Mouse (Mus musculus) left cerebral cortex, postnatal 14 days (tissue): ENCODE data around the gene Defb25. TPM values are rescaled to one million over a fixed set of nuclear protein-coding genes. Genes with fewer than 3 reads are reported as not detected.
"Not testable (repeated sequence)": the region's sequence is repeated elsewhere in the genome, so short reads cannot be mapped to it uniquely, and the experiment has no call there.

Experiments
- DNase-seq, 2 experiments: peaks; one replicate each; pipeline ENCODE4 v3.0.0; 2021 to 2022; ENCODE audit warnings: low spot score in 2 of 2, mixed read lengths in 1 of 2
- intact Hi-C: fragments of 180-260 bp; cut with DNase I; formaldehyde crosslinking; loops from one replicate; pipeline ENCODE4 v1.15.1; 2025
- long read RNA-seq, 2 experiments: library from polyadenylated mRNA; stranded (forward); transcript quantifications; one replicate each; pipeline ENCODE4 v2.0.0; 2021
- total RNA-seq, 2 experiments: library from RNA; stranded (reverse); gene quantifications; 2 replicates each; pipeline ENCODE4 v1.2.3; 2021

Gene Defb25
- total RNA-seq, result not detected
- long read RNA-seq, experiment 1, result 0 reads
- long read RNA-seq, experiment 2, result 0 reads

- DNase-seq, result no peak
- intact Hi-C loops, result no loop called here
Measured at GRCm38 (mm10) chr2:152622953-152623352, at the start of gene Defb25. Gene Defb25 (minus strand): TSS chr2:152623053.

- DNase-seq, result no peak
- intact Hi-C loops, result no loop called here
Measured at GRCm38 (mm10) chr2:152672166-152672565, 49.3 kb upstream of the Defb25 start.

- peak; percentile 62 to 69 for DNase-seq
- intact Hi-C loops, result no loop called here
Measured at GRCm38 (mm10) chr2:152671642-152671999, 48.8 kb upstream of the Defb25 start.

- DNase-seq, result no peak
- intact Hi-C loops, result no loop called here
Measured at GRCm38 (mm10) chr2:152670983-152671641, 48.3 kb upstream of the Defb25 start.

GRCm38 (mm10) chr2:152669639-152670484, 47.0 kb upstream of the Defb25 start:
- intact Hi-C loops, result no loop called here
- no peak for DNase-seq

- DNase-seq, result peak; percentile 93
- intact Hi-C loops, result no loop called here
Measured at GRCm38 (mm10) chr2:152669256-152669638, 46.4 kb upstream of the Defb25 start, which contains the start of gene H13. Gene H13 (plus strand): TSS chr2:152669461.

- intact Hi-C loops, DNase-seq: not testable (repeated sequence)
Measured at GRCm38 (mm10) chr2:152666191-152666590, 43.3 kb upstream of the Defb25 start.

- intact Hi-C loops, result no loop called here
- no peak for DNase-seq
Measured at GRCm38 (mm10) chr2:152661163-152661562, 38.3 kb upstream of the Defb25 start.

- intact Hi-C loops, result loop anchor here (2.0 kb wide), 1 partner anchor 43 kb away; no protein-coding TSS in a partner anchor
- no peak for DNase-seq
Measured at GRCm38 (mm10) chr2:152657398-152657797, 34.5 kb upstream of the Defb25 start.

GRCm38 (mm10) chr2:152653874-152654715, 31.2 kb upstream of the Defb25 start:
- DNase-seq, result peak; percentile 78 to 95
- intact Hi-C loops, result no loop called here

GRCm38 (mm10) chr2:152652901-152653620, 30.2 kb upstream of the Defb25 start:
- intact Hi-C loops, result no loop called here
- DNase-seq, result no peak

- DNase-seq, result no peak
- intact Hi-C loops, result no loop called here
Measured at GRCm38 (mm10) chr2:152639406-152640113, 16.7 kb upstream of the Defb25 start.

GRCm38 (mm10) chr2:152638865-152639264, 16.0 kb upstream of the Defb25 start:
- intact Hi-C loops, result no loop called here
- DNase-seq, result no peak

- intact Hi-C loops, result no loop called here
- no peak for DNase-seq
Measured at GRCm38 (mm10) chr2:152637381-152637780, 14.5 kb upstream of the Defb25 start.

- intact Hi-C loops, result no loop called here
- no peak for DNase-seq
Measured at GRCm38 (mm10) chr2:152637006-152637322, 14.1 kb upstream of the Defb25 start.

- intact Hi-C loops, result no loop called here
- DNase-seq, result no peak
Measured at GRCm38 (mm10) chr2:152636246-152637005, 13.6 kb upstream of the Defb25 start.

GRCm38 (mm10) chr2:152634311-152634710, 11.5 kb upstream of the Defb25 start:
- DNase-seq, result no peak
- intact Hi-C loops, result no loop called here

- intact Hi-C loops, result no loop called here
- DNase-seq, result no peak
Measured at GRCm38 (mm10) chr2:152633334-152633733, 10.5 kb upstream of the Defb25 start.
